Mouse (Mus musculus) left cerebral cortex, adult 11 months (tissue): ENCODE data around the gene Ccdc13.
A peak's percentile ranks its signal among the peaks of the same experiment; 100 is the strongest.

Source experiments
- DNase-seq: peaks from one replicate; pipeline ENCODE4 v3.0.0; 2022; ENCODE audit warnings: low spot score

Gene Ccdc13

GRCm38 (mm10) chr9:121798887-121799520 lies 40.3 kb downstream of the Ccdc13 start:
- no peak for DNase-seq

GRCm38 (mm10) chr9:121797722-121798121 lies 41.5 kb downstream of the Ccdc13 start:
- no peak for DNase-seq

- DNase-seq: no peak
Measured at GRCm38 (mm10) chr9:121794972-121795539, 44.2 kb downstream of the Ccdc13 start.

- DNase-seq: no peak
Measured at GRCm38 (mm10) chr9:121791757-121792521, 47.3 kb downstream of the Ccdc13 start, which contains the start of gene Hhatl. TSS of gene Hhatl (minus strand) at chr9:121792507.

GRCm38 (mm10) chr9:121791206-121791605 lies 48.1 kb downstream of the Ccdc13 start:
- DNase-seq: no peak

GRCm38 (mm10) chr9:121786359-121786758 lies 52.9 kb downstream of the Ccdc13 start:
- no peak for DNase-seq

GRCm38 (mm10) chr9:121785261-121785660 lies 54.0 kb downstream of the Ccdc13 start:
- no peak for DNase-seq

GRCm38 (mm10) chr9:121784801-121785200 lies 54.5 kb downstream of the Ccdc13 start:
- no peak for DNase-seq

- peak; percentile 77 for DNase-seq
Measured at GRCm38 (mm10) chr9:121778066-121778624, 61.1 kb downstream of the Ccdc13 start.

- no peak for DNase-seq
Measured at GRCm38 (mm10) chr9:121777484-121778065, 61.7 kb downstream of the Ccdc13 start, which contains the start of gene Klhl40. TSS of gene Klhl40 (plus strand) at chr9:121777607.

- DNase-seq: no peak
Measured at GRCm38 (mm10) chr9:121776511-121776910, 62.8 kb downstream of the Ccdc13 start.

GRCm38 (mm10) chr9:121775951-121776350 lies 63.3 kb downstream of the Ccdc13 start:
- no peak for DNase-seq

GRCm38 (mm10) chr9:121772412-121772811 lies 66.8 kb downstream of the Ccdc13 start:
- no peak for DNase-seq

GRCm38 (mm10) chr9:121765166-121765855 lies 74.0 kb downstream of the Ccdc13 start:
- no peak for DNase-seq

- DNase-seq: no peak
Measured at GRCm38 (mm10) chr9:121763716-121764115, 75.5 kb downstream of the Ccdc13 start.

GRCm38 (mm10) chr9:121762761-121763160 lies 76.5 kb downstream of the Ccdc13 start:
- no peak for DNase-seq

- DNase-seq: no peak
Measured at GRCm38 (mm10) chr9:121762248-121762647, 77.0 kb downstream of the Ccdc13 start.

GRCm38 (mm10) chr9:121761787-121762186 lies 77.5 kb downstream of the Ccdc13 start:
- DNase-seq: no peak

GRCm38 (mm10) chr9:121761091-121761665 lies 78.1 kb downstream of the Ccdc13 start:
- DNase-seq: no peak

GRCm38 (mm10) chr9:121760271-121761090 lies 78.8 kb downstream of the Ccdc13 start:
- no peak for DNase-seq
